Mouse (Mus musculus): Measurements from ENCODE around the gene Crk.

GRCm38 (mm10) chr11:75693570-75693969 lies 14.5 kb downstream of the Crk start:
- no peak for TF ChIP-seq MYC (IDR thresholded peaks at IDR 0.05; ENCODE audit: low read depth, low read length)
- no peak for TF ChIP-seq SIN3A (IDR thresholded peaks at IDR 0.05; ENCODE audit: low read length)
- no peak for TF ChIP-seq UBTF (IDR thresholded peaks at IDR 0.05; ENCODE audit: low read depth, low read length)

All from CH12.LX (cell line).